8 mouse cellular contexts compared by ENCODE assay signal in genomic region chr17:86167320-86168230, GRCm38 (mm10). TPM values are rescaled to one million over a fixed set of nuclear protein-coding genes. Genes with fewer than 3 reads are reported as not detected.
DNase-seq lines count a peak whose midpoint lies in the region; ATAC-seq and TF ChIP-seq lines count a peak whose summit lies in the region.

Prkce (plus strand) TSS chr17:86167785.

- peak within 1 kb of the TSS; percentile 82 for H3K4me3 ChIP-seq in bone marrow, adult 2 months (replicated peaks; ENCODE audit: control insufficient read depth, low read depth, low read length)
- H3K4me3 ChIP-seq in embryonic facial prominence, embryonic 15.5 days (replicated peaks): peak within 1 kb of the TSS; percentile 80
- peak within 1 kb of the TSS; percentile 61 for H3K4me3 ChIP-seq in kidney, embryonic 14.5 days (ENCODE audit: low read length)
- H3K4me3 ChIP-seq in liver, embryonic 11.5 days (ENCODE audit: low read depth, low read length): peak within 1 kb of the TSS; percentile 61
- H3K4me3 ChIP-seq in myocyte: peak within 1 kb of the TSS; percentile 96

- H3K9me3 ChIP-seq in embryonic facial prominence, embryonic 15.5 days (replicated peaks): no peaks in the 10 kb centered on the region
- H3K9me3 ChIP-seq in kidney, embryonic 14.5 days (ENCODE audit: control insufficient read depth, low read length): no peaks in the 10 kb centered on the region
- no peaks in the 10 kb centered on the region for H3K9me3 ChIP-seq in liver, embryonic 11.5 days (ENCODE audit: control insufficient read depth, low read length)

- no peaks in the 10 kb centered on the region for H3K27me3 ChIP-seq in embryonic facial prominence, embryonic 15.5 days
- H3K27me3 ChIP-seq in kidney, embryonic 14.5 days (ENCODE audit: control insufficient read depth, insufficient read depth, low read length): no peaks in the 10 kb centered on the region
- peaks cover 14% of the 10 kb centered on the region for H3K27me3 ChIP-seq in liver, embryonic 11.5 days (replicated peaks; ENCODE audit: control insufficient read depth, insufficient read depth, low read length)
- H3K27me3 ChIP-seq in myocyte (ENCODE audit: control insufficient read depth, insufficient read depth, insufficient read length): no peaks in the 10 kb centered on the region

- peak; percentile 70 for TF ChIP-seq POLR2A in bone marrow, adult 2 months (IDR thresholded peaks at IDR 0.05; ENCODE audit: borderline replicate concordance, control insufficient read depth, low read depth, low read length)
- TF ChIP-seq POLR2A in myocyte (IDR thresholded peaks at IDR 0.05; ENCODE audit: insufficient read length, low read depth): peak; percentile 74

- ATAC-seq in embryonic facial prominence, embryonic 15.5 days (ENCODE audit: insufficient number of reproducible peaks, low FRiP score, low TSS enrichment, low read depth): peak; percentile 76
- ATAC-seq in kidney, embryonic 14.5 days (ENCODE audit: low FRiP score, low TSS enrichment): peak; percentile 72
- ATAC-seq in liver, embryonic 11.5 days (replicated peaks; ENCODE audit: low FRiP score): peak; percentile 69

- peak within 1 kb of the TSS; percentile 89 for H3K9ac ChIP-seq in embryonic facial prominence, embryonic 15.5 days
- H3K9ac ChIP-seq in kidney, embryonic 14.5 days (ENCODE audit: low read depth, low read length): peak within 1 kb of the TSS; percentile 76
- H3K9ac ChIP-seq in liver, embryonic 11.5 days (ENCODE audit: low read depth, low read length): peak within 1 kb of the TSS; percentile 87

- peak within 1 kb of the TSS; percentile 87 for H3ac ChIP-seq in myocyte (ENCODE audit: control insufficient read depth, insufficient read length)

- H3K4me2 ChIP-seq in embryonic facial prominence, embryonic 15.5 days (replicated peaks): peak within 1 kb of the TSS; percentile 93
- H3K4me2 ChIP-seq in kidney, embryonic 14.5 days (replicated peaks; ENCODE audit: low read depth, low read length): peak within 1 kb of the TSS; percentile 95
- H3K4me2 ChIP-seq in liver, embryonic 11.5 days: peak within 1 kb of the TSS; percentile 99
- H3K4me2 ChIP-seq in myocyte (ENCODE audit: low read depth): peak within 1 kb of the TSS; percentile 85

- H3K4me1 ChIP-seq in bone marrow, adult 2 months (ENCODE audit: control insufficient read depth, insufficient read depth, low read length): peaks cover 2% of the 10 kb centered on the region
- peaks cover 32% of the 10 kb centered on the region for H3K4me1 ChIP-seq in embryonic facial prominence, embryonic 15.5 days
- peaks cover 22% of the 10 kb centered on the region for H3K4me1 ChIP-seq in kidney, embryonic 14.5 days (ENCODE audit: control insufficient read depth, insufficient read depth, low read length)
- peaks cover 14% of the 10 kb centered on the region for H3K4me1 ChIP-seq in liver, embryonic 11.5 days (replicated peaks; ENCODE audit: control insufficient read depth, insufficient read depth, low read length)

- 0 out of 2 replicates have a peak, but pooled peaks have one; percentile 9 for TF ChIP-seq CTCF in bone marrow, adult 2 months (IDR thresholded peaks at IDR 0.05; ENCODE audit: control insufficient read depth, insufficient read depth, low read length)

- 1% methylated on average over 113 of the region's 115 CpGs for WGBS in bone marrow, adult 2 months
- WGBS in embryonic facial prominence, embryonic 15.5 days: under 1% methylated on average over 110 of the region's 115 CpGs
- WGBS in kidney, embryonic 14.5 days: under 1% methylated on average over 110 of the region's 115 CpGs
- under 1% methylated on average over 97 of the region's 115 CpGs for WGBS in liver, embryonic 11.5 days

- H3K36me3 ChIP-seq in embryonic facial prominence, embryonic 15.5 days: no peaks in the 10 kb centered on the region
- H3K36me3 ChIP-seq in kidney, embryonic 14.5 days (ENCODE audit: control insufficient read depth, insufficient read depth, low read length): no peaks in the 10 kb centered on the region
- no peaks in the 10 kb centered on the region for H3K36me3 ChIP-seq in liver, embryonic 11.5 days (ENCODE audit: control insufficient read depth, insufficient read depth, low read length)
- H3K36me3 ChIP-seq in myocyte (ENCODE audit: control insufficient read depth, insufficient read depth): no peaks in the 10 kb centered on the region

- peak within 1 kb of the TSS; percentile 90 for H3K27ac ChIP-seq in bone marrow, adult 2 months (ENCODE audit: control insufficient read depth, insufficient read depth, low read depth, low read length, poor library complexity)
- peak within 1 kb of the TSS; percentile 99 for H3K27ac ChIP-seq in embryonic facial prominence, embryonic 15.5 days (replicated peaks)
- H3K27ac ChIP-seq in kidney, embryonic 14.5 days (ENCODE audit: low read depth, low read length): peak within 1 kb of the TSS; percentile 98
- H3K27ac ChIP-seq in liver, embryonic 11.5 days (ENCODE audit: low read depth, low read length): peak within 1 kb of the TSS; percentile 87

- peak; percentile 82 to 84 for DNase-seq in B cell, adult 2 months
- peak; percentile 82 to 87 for DNase-seq in heart, adult 9 months (ENCODE audit: low spot score in 2 of 2)
- DNase-seq in liver, embryonic 11.5 days (ENCODE audit: low spot score): peak; percentile 86
- DNase-seq in spleen, postnatal 4 days (ENCODE audit: low spot score in 2 of 2): peak; percentile 77 to 88

- no peaks in the 10 kb centered on the region for H3K79me2 ChIP-seq in myocyte (ENCODE audit: control insufficient read depth, insufficient read depth)

TF ChIP-seq in myocyte, 11 proteins besides CTCF, POLR2A, EP300 and RAD21:
- TF ChIP-seq POLR2AphosphoS2 (IDR thresholded peaks at IDR 0.05; ENCODE audit: insufficient read length, low read depth): peak; percentile 60
- TF ChIP-seq TCF3 (IDR thresholded peaks at IDR 0.05; ENCODE audit: insufficient read length, low read depth): no peak
- peak in 1 of 3 experiments; percentile 39 for TF ChIP-seq MYOG (IDR thresholded peaks at IDR 0.05; ENCODE audit: control insufficient read depth in 1 of 3, insufficient read depth in 1 of 3, insufficient read length in 2 of 3, low read depth in 2 of 3)

RNA-seq across cellular contexts. Expression of gene Prkce, which starts in this region (rescaled TPM):
- polyA plus RNA-seq in bone marrow, adult 2 months (2011; ENCODE audit: insufficient read depth, insufficient read length, low replicate concordance, missing spikeins): 3.5 and 4.8 TPM in 2 replicates
- 8.1 and 8.8 TPM in 2 replicates for polyA plus RNA-seq in embryonic facial prominence, embryonic 15.5 days (2015; fragmentation: Nextera tagmentation; extraction: Ambion mirVana)
- 7.2 and 8.8 TPM in 2 replicates for polyA plus RNA-seq in kidney, embryonic 14.5 days (2014; fragmentation: Nextera tagmentation; extraction: Ambion mirVana)
- polyA plus RNA-seq in liver, embryonic 11.5 days (2014; fragmentation: Nextera tagmentation; extraction: Ambion mirVana): 3.7 and 4.0 TPM in 2 replicates
- polyA plus RNA-seq in myocyte (2012; fragmentation: generic; extraction: Trizol): 1.9 TPM

Comparison
In these comparisons a context has a peak if more than half of its experiments do, and no peak if none do; other contexts are left out.
1. Peak in every context shown above with its lines: DNase-seq, ATAC-seq, H3K4me3 ChIP-seq and H3K27ac ChIP-seq.